Mouse (Mus musculus): ENCODE data around the gene Phf21a. TPM values are rescaled to one million over a fixed set of nuclear protein-coding genes. Genes with fewer than 3 reads are reported as not detected.

Phf21a gene
- polyA plus RNA-seq, 1 experiment from 2014 or later, result 43.5 TPM

DNA sequence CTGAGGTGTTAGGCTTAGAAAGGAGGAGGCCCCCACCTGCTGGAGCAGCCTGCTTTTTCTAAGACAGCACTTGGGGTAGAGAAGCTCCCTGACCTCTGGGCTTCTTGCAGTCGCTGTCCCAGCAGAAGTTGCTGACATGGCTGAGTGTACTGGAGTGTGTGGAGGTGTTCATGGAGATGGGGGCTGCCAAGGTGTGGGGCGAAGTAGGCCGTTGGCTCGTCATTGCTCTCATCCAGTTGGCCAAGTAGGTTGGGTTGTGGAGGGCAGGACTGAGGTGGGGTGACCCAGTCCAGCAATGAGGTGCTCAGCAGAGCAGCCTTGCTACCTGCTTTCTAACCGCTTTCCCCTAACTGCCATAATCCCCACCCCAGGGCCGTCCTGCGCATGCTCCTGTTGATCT lies 284.4 kb downstream of the Phf21a start:
- Histone ChIP-seq H3K27ac (no peak overlapping the region), H3K4me3 (no peak overlapping the region), H3K27me3 (peaks cover under 1% of the 10 kb centered on the region), H3K36me3 (peaks cover 46% of the 10 kb centered on the region), H3K4me1 (peaks cover 15% of the 10 kb centered on the region), H3K9ac (no peak overlapping the region), H3K4me2 (replicated peaks) (no peak overlapping the region), H3K9me3 (no peaks in the 10 kb centered on the region)
- ATAC-seq (ENCODE audit: insufficient number of reproducible peaks, insufficient read depth, low FRiP score, low TSS enrichment), result no peak
- WGBS, result 90% methylated on average over 7 of the region's 7 CpGs

GRCm38 (mm10) chr2:92379783-92380494 lies 287.0 kb downstream of the Phf21a start:
- Histone ChIP-seq H3K4me3 (no peak overlapping the region), H3K9ac (no peak overlapping the region), H3K9me3 (no peaks in the 10 kb centered on the region), H3K27me3 (no peaks in the 10 kb centered on the region), H3K4me2 (replicated peaks) (no peak overlapping the region), H3K27ac (no peak overlapping the region), H3K4me1 (peaks cover 9% of the 10 kb centered on the region), H3K36me3 (peaks cover 71% of the 10 kb centered on the region)
- ATAC-seq (ENCODE audit: insufficient number of reproducible peaks, insufficient read depth, low FRiP score, low TSS enrichment), result no peak
- 79% methylated on average over 17 of the region's 17 CpGs for WGBS

- Histone ChIP-seq H3K4me3 (no peak overlapping the region), H3K9me3 (no peaks in the 10 kb centered on the region), H3K36me3 (peaks cover 77% of the 10 kb centered on the region), H3K27ac (no peak overlapping the region), H3K27me3 (no peaks in the 10 kb centered on the region), H3K4me1 (peaks cover 9% of the 10 kb centered on the region), H3K9ac (no peak overlapping the region), H3K4me2 (replicated peaks) (no peak overlapping the region)
- WGBS, result 70% methylated on average over 6 of the region's 6 CpGs
- no peak for ATAC-seq (ENCODE audit: insufficient number of reproducible peaks, insufficient read depth, low FRiP score, low TSS enrichment)
Measured at GRCm38 (mm10) chr2:92380495-92381050, 287.7 kb downstream of the Phf21a start.

GRCm38 (mm10) chr2:92381161-92381560 lies 288.2 kb downstream of the Phf21a start:
- 79% methylated on average over 5 of the region's 5 CpGs for WGBS
- peaks cover 4% of the 10 kb centered on the region for H3K4me1 ChIP-seq
- no peak for ATAC-seq (ENCODE audit: insufficient number of reproducible peaks, insufficient read depth, low FRiP score, low TSS enrichment)

GRCm38 (mm10) chr2:92381901-92382588 lies 289.1 kb downstream of the Phf21a start, which contains the start of gene 1700029I15Rik:
Gene 1700029I15Rik (plus strand): TSS chr2:92382538.
- Histone ChIP-seq H3K27me3 (no peaks in the 10 kb centered on the region), H3K9me3 (no peaks in the 10 kb centered on the region), H3K4me3 (no peak within 1 kb of the TSS), H3K4me1 (no peaks in the 10 kb centered on the region), H3K9ac (no peak within 1 kb of the TSS), H3K36me3 (peaks cover 92% of the 10 kb centered on the region), H3K27ac (no peak within 1 kb of the TSS), H3K4me2 (replicated peaks) (no peak within 1 kb of the TSS)
- ATAC-seq (ENCODE audit: insufficient number of reproducible peaks, insufficient read depth, low FRiP score, low TSS enrichment), result no peak
- 83% methylated on average over 5 of the region's 5 CpGs for WGBS

More at GRCm38 (mm10) chr2:92381161-92381560, 288.2 kb downstream of the Phf21a start:
- no peaks in the 10 kb centered on the region for H3K27me3 ChIP-seq
- no peak overlapping the region for H3K9ac ChIP-seq
- H3K4me2 ChIP-seq (replicated peaks), result no peak overlapping the region
- H3K36me3 ChIP-seq, result peaks cover 83% of the 10 kb centered on the region
- H3K9me3 ChIP-seq, result no peaks in the 10 kb centered on the region
- no peak overlapping the region for H3K4me3 ChIP-seq
- no peak overlapping the region for H3K27ac ChIP-seq

DNA sequence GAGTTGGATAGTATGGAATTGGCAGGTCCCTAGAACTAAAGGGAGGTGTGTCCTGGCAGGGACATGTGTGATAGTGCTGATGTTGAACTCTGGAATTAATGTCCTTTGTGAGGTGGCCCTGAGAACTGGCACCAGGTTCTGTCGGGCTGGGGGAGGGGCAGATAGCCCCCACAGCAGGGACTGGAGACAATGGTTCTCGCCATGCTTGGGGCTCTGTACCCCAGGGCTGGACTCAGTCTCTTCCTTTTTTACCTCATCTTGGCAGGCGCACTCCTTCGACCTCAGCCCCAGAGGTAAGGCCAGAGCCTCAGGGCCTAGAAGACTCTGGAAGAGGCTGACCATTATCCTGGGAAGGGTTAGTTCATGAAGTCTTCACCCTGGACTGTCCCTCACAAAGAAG lies 289.8 kb downstream of the Phf21a start:
- 81% methylated on average over 4 of the region's 4 CpGs for WGBS
- no peak overlapping the region for H3K4me2 ChIP-seq (replicated peaks)
- no peak for ATAC-seq (ENCODE audit: insufficient number of reproducible peaks, insufficient read depth, low FRiP score, low TSS enrichment)

GRCm38 (mm10) chr2:92384101-92384500 lies 291.2 kb downstream of the Phf21a start:
- no peak overlapping the region for H3K4me3 ChIP-seq
- no peaks in the 10 kb centered on the region for H3K9me3 ChIP-seq
- H3K4me1 ChIP-seq, result peaks cover 13% of the 10 kb centered on the region
- H3K27ac ChIP-seq, result no peak overlapping the region
- H3K9ac ChIP-seq, result no peak overlapping the region
- 72% methylated on average over 4 of the region's 4 CpGs for WGBS
- H3K27me3 ChIP-seq, result no peaks in the 10 kb centered on the region
- no peak overlapping the region for H3K4me2 ChIP-seq (replicated peaks)
- peaks cover 82% of the 10 kb centered on the region for H3K36me3 ChIP-seq
- no peak for ATAC-seq (ENCODE audit: insufficient number of reproducible peaks, insufficient read depth, low FRiP score, low TSS enrichment)

More for the DNA sequence above, 289.8 kb downstream of the Phf21a start:
- Histone ChIP-seq H3K9ac (no peak overlapping the region), H3K4me3 (no peak overlapping the region), H3K9me3 (no peaks in the 10 kb centered on the region), H3K27ac (no peak overlapping the region), H3K4me1 (peaks cover 4% of the 10 kb centered on the region), H3K27me3 (no peaks in the 10 kb centered on the region), H3K36me3 (peaks cover 96% of the 10 kb centered on the region)

DNA sequence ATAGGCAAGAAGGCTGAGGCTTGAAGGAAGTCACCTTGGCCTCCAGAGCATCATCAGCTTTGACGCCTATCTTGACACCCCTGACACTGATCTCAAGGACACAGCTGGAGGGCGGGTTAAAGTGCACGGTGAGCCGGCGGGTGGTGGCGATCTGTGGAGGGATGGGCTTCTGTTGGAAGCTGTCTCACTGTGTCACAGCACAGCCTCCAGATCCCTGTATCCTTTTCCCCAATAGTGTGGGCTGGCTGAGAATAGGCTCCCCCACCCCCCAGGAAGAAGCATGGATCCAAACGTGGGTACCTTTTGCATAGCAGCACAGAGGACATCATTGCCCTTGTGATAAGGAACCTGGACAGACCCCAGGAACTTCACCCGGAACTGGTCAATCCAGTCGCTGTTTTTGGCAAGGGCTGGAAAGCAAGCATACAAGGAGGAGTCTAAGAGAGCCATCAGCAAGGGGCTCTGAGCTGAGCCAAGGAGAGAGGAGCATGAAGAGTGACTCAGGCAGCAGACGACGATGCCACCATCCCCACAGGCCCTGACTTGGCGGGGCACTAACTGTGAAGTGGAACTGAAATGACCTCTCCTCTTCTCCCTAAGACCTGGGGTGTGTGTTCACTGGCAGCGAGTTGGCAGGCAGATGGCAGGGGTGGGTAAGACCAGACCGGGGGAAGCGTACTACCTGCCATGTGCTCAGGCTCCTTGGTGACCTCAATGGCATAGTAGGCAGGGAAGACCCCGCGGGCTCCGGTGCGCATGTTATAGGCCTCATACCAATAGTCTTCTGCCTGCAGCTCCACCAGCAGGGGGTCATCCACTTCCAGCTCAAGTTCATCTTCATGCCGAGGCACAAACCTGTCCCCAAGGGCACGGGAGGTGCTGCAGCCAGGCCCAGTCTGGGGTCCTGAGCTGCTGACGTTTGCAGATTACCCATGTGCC lies 292.5 kb downstream of the Phf21a start:
- no peak overlapping the region for H3K9ac ChIP-seq
- no peaks in the 10 kb centered on the region for H3K9me3 ChIP-seq
- no peak for ATAC-seq (ENCODE audit: insufficient number of reproducible peaks, insufficient read depth, low FRiP score, low TSS enrichment)
- H3K4me2 ChIP-seq (replicated peaks), result no peak overlapping the region
- H3K27me3 ChIP-seq, result no peaks in the 10 kb centered on the region
- peaks cover 22% of the 10 kb centered on the region for H3K4me1 ChIP-seq
- no peak overlapping the region for H3K27ac ChIP-seq
- no peak overlapping the region for H3K4me3 ChIP-seq
- 80% methylated on average over 22 of the region's 22 CpGs for WGBS
- peaks cover 70% of the 10 kb centered on the region for H3K36me3 ChIP-seq

DNA sequence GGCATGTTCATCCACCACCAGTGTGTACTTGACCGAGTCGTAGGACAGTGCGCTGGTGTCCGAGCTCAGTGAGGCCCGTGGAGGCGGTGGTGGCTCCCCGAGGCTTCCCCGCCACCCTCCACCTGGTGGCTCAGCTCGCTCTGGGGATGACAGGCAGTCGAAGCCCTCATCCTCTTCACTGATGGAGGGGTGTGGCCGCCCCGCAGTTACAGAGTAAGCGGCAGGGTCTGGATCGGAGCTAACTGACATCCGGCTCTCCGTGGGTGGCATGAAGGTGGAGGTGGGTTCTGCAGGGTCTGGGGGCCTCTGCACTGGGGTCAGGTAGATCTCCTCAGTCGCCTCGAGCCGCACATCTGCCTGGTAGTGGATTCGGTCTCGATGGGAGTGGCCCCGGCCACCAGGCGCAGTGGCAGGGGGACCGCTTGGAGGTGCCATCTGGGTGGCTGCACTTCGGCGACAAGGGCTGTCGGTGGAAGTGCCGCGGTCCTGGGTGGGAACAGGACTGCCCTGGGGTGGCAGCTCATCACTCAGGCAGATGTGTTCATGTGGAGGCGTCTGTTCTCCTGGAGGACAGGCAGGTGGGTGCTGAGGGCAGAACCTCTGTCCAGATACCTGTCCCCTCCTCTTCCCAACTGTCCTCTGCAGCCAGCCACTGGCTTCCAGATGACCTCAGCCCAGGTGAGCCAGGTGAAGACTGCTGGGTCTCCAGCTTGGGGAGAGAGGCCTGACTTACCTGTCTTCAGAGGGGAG lies 294.1 kb downstream of the Phf21a start:
- Histone ChIP-seq H3K27me3 (no peaks in the 10 kb centered on the region), H3K27ac (no peak overlapping the region), H3K4me1 (peaks cover 37% of the 10 kb centered on the region), H3K4me3 (no peak overlapping the region), H3K9me3 (no peaks in the 10 kb centered on the region), H3K9ac (no peak overlapping the region), H3K36me3 (peaks cover 55% of the 10 kb centered on the region), H3K4me2 (replicated peaks) (no peak overlapping the region)
- ATAC-seq (ENCODE audit: insufficient number of reproducible peaks, insufficient read depth, low FRiP score, low TSS enrichment), result no peak
- WGBS, result 91% methylated on average over 30 of the region's 30 CpGs

DNA sequence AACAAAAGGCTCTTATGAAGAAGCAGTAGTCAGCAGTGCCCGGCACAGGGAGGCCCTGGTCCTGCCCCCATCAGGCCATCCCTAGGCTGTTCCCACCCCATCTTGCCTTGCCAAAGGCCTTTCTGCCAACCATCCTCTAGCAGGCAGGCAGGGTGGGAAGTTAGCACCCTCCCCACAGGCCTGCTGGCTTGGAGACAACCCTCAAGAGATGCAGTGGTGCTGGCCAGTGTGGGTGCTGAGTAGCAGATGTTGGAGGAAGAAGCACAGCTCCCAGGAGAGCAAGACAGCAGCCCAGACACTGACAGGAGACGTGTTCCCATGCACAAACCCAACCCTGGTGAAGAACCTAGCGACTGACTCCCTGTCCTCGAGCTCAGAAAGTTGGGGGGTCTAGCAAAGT lies 294.7 kb downstream of the Phf21a start:
- H3K27me3 ChIP-seq, result no peaks in the 10 kb centered on the region
- no peak overlapping the region for H3K27ac ChIP-seq
- 0 out of 2 replicates have a peak overlapping the region, but pooled peaks have one; percentile 71 for H3K4me3 ChIP-seq
- peaks cover 49% of the 10 kb centered on the region for H3K36me3 ChIP-seq
- H3K4me2 ChIP-seq (replicated peaks), result peak overlapping the region; percentile 92
- WGBS, result 72% methylated on average over 4 of the region's 4 CpGs
- no peaks in the 10 kb centered on the region for H3K9me3 ChIP-seq
- ATAC-seq (ENCODE audit: insufficient number of reproducible peaks, insufficient read depth, low FRiP score, low TSS enrichment), result no peak
- H3K4me1 ChIP-seq, result peaks cover 44% of the 10 kb centered on the region
- H3K9ac ChIP-seq, result peak overlapping the region; percentile 70

Measured in embryonic facial prominence, embryonic 12.5 days (tissue).